Mouse (Mus musculus) urinary bladder, postnatal 0 days (tissue): Measurements from ENCODE around the gene Gpr171. TPM values are rescaled to one million over a fixed set of nuclear protein-coding genes. Genes with fewer than 3 reads are reported as not detected.

Experiments
- polyA plus RNA-seq: library from polyadenylated mRNA; unstranded; fragments of >200 nt; fragmentation: Nextera tagmentation; extraction: Ambion mirVana; gene quantifications from 2 replicates; pipeline ENCODE4 v1.2.1, GENCODE M21; 2015

The Gpr171 gene
- 0.19 and 0.39 TPM in 2 replicates for polyA plus RNA-seq

DNA sequence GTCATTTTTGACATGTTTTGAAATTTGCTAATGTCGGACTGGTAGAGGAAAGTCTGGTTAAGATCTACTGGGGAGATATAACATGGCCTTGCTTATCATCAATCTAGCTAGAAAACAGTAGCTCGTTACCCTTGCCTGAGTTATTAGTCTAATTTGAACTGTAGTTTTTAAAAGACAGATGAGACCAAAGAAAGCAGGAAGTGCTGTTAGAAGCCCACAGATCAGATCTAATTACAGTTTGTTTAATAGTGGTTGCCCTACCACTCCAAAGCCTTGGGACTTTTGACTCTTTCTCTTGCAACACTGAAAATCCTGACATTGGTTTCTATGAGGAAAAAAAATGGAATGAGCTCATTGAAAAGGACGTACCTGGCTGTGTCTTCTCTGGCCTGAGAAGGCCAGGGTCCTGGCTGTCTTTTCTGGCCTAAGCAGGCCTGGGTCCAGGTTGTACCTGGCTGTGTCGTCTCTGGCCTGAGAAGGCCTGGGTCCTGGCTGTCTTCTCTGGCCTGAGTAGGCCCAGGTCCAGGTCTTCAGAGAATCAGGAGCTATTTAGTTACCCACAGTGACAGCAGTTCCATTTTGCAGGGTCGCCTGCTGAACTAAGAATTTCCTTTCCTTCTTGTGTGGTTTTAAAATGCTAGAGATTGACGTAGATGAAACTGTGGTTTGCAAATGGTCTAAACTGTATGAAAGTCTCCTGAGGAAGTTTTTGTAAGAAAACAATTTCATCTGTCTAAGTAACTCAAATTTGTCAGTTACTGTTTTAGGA is at the start of gene Gpr171:
TSS of gene Gpr171 (minus strand) at position 604 of the 769 bp plus-strand sequence.

Other genes with a start within 250 kb of the Gpr171 start
- not detected in 2 replicates for gene Clrn1, start 216.5 kb downstream of the Gpr171 start, polyA plus RNA-seq
- 0.50 and 0.60 TPM in 2 replicates for gene Med12l, start 96.0 kb downstream of the Gpr171 start, polyA plus RNA-seq
- gene P2ry14, start 51.8 kb upstream of the Gpr171 start, polyA plus RNA-seq = 0.54 and 0.63 TPM in 2 replicates
- gene Gpr87, start 93.3 kb upstream of the Gpr171 start, polyA plus RNA-seq = 7.6 and 9.1 TPM in 2 replicates
- gene P2ry13, start 109.1 kb upstream of the Gpr171 start, polyA plus RNA-seq = 1.0 and 1.1 TPM in 2 replicates
- gene P2ry12, start 161.1 kb upstream of the Gpr171 start, polyA plus RNA-seq = 2.1 and 2.2 TPM in 2 replicates
- gene Igsf10, start 242.6 kb upstream of the Gpr171 start, polyA plus RNA-seq = 4.8 and 5.1 TPM in 2 replicates